8 mouse cellular contexts compared by ENCODE assay signal in genomic region chr14:37135671-37136070, GRCm38 (mm10). TPM values are rescaled to one million over a fixed set of nuclear protein-coding genes. Genes with fewer than 3 reads are reported as not detected.
DNase-seq lines count a peak whose midpoint lies in the region; ATAC-seq lines count a peak whose summit lies in the region.

No protein-coding gene starts in this region.

- WGBS in heart, embryonic 15.5 days: 1% methylated on average over 10 of the region's 10 CpGs
- WGBS in hindbrain, embryonic 12.5 days: 2% methylated on average over 10 of the region's 10 CpGs
- 3% methylated on average over 10 of the region's 10 CpGs for WGBS in midbrain, embryonic 10.5 days

- no peaks in the 10 kb centered on the region for H3K9me3 ChIP-seq in heart, embryonic 15.5 days (replicated peaks)
- no peaks in the 10 kb centered on the region for H3K9me3 ChIP-seq in hindbrain, embryonic 12.5 days (replicated peaks)
- H3K9me3 ChIP-seq in midbrain, embryonic 10.5 days (replicated peaks): no peaks in the 10 kb centered on the region

- intact Hi-C loops in heart, postnatal 14 days (cut with DNase I): loop anchor here (10.0 kb wide), 1 partner anchor 171 kb away; the partner anchor contains the start of gene Ccser2
- intact Hi-C loops in left cerebral cortex, postnatal 25 days (cut with DNase I): loop anchor here (10.0 kb wide), 1 partner anchor 171 kb away; the partner anchor contains the start of gene Ccser2

- H3K27ac ChIP-seq in heart, embryonic 15.5 days: peak overlapping the region; percentile 70
- 0 out of 2 replicates have a peak overlapping the region, but pooled peaks have one; percentile 44 for H3K27ac ChIP-seq in hindbrain, embryonic 12.5 days
- H3K27ac ChIP-seq in midbrain, embryonic 10.5 days (replicated peaks): peak overlapping the region; percentile 90

- peaks cover 8% of the 10 kb centered on the region for H3K4me1 ChIP-seq in heart, embryonic 15.5 days (replicated peaks)
- peaks cover 6% of the 10 kb centered on the region for H3K4me1 ChIP-seq in hindbrain, embryonic 12.5 days
- peaks cover 10% of the 10 kb centered on the region for H3K4me1 ChIP-seq in midbrain, embryonic 10.5 days

- no peak for DNase-seq in heart, postnatal 14 days
- DNase-seq in MN1 (ENCODE audit: low spot score): peak; percentile 24
- no peak for DNase-seq in midbrain, embryonic 10.5 days (ENCODE audit: low spot score)
- no peak for DNase-seq in frontal cortex, postnatal 25 days (ENCODE audit: low spot score in 2 of 2)
- no peak for DNase-seq in left cerebral cortex, postnatal 25 days (ENCODE audit: low spot score in 2 of 2)
- DNase-seq in cerebellum, postnatal 10 days: no peak

- peak overlapping the region; percentile 57 for H3K9ac ChIP-seq in heart, embryonic 15.5 days
- peak overlapping the region; percentile 32 for H3K9ac ChIP-seq in hindbrain, embryonic 12.5 days

- H3K4me3 ChIP-seq in heart, embryonic 15.5 days: peak overlapping the region; percentile 78
- H3K4me3 ChIP-seq in hindbrain, embryonic 12.5 days: peak overlapping the region; percentile 91
- peak overlapping the region; percentile 93 for H3K4me3 ChIP-seq in midbrain, embryonic 10.5 days

- no peaks in the 10 kb centered on the region for H3K27me3 ChIP-seq in heart, embryonic 15.5 days
- no peaks in the 10 kb centered on the region for H3K27me3 ChIP-seq in hindbrain, embryonic 12.5 days
- no peaks in the 10 kb centered on the region for H3K27me3 ChIP-seq in midbrain, embryonic 10.5 days (ENCODE audit: low read depth, poor library complexity, severe bottlenecking)

- peaks cover 23% of the 10 kb centered on the region for H3K36me3 ChIP-seq in heart, embryonic 15.5 days
- peaks cover 15% of the 10 kb centered on the region; the same call in 1 of the 2 replicates for H3K36me3 ChIP-seq in hindbrain, embryonic 12.5 days
- peaks cover 24% of the 10 kb centered on the region for H3K36me3 ChIP-seq in midbrain, embryonic 10.5 days

- no peak for ATAC-seq in heart, embryonic 15.5 days (replicated peaks; ENCODE audit: insufficient number of reproducible peaks, insufficient read depth, low FRiP score, low read depth)
- ATAC-seq in hindbrain, embryonic 12.5 days (ENCODE audit: low FRiP score): peak; percentile 73

- peak overlapping the region; percentile 71 for H3K4me2 ChIP-seq in heart, embryonic 15.5 days
- peak overlapping the region; percentile 64 for H3K4me2 ChIP-seq in hindbrain, embryonic 12.5 days (replicated peaks)

RNA-seq across cellular contexts. Expression of gene Ghitm, which starts 0.6 kb away (rescaled TPM):
- 344 and 387 TPM in 2 replicates for polyA plus RNA-seq in heart, embryonic 15.5 days (2015; fragmentation: Nextera tagmentation; extraction: Ambion mirVana)
- 100 to 1,000 TPM; 567 to 610 TPM for total RNA-seq in heart, postnatal 14 days (2021)
- polyA plus RNA-seq in hindbrain, embryonic 12.5 days (2016; fragmentation: Nextera tagmentation; extraction: Ambion mirVana): 185 and 190 TPM in 2 replicates
- polyA plus RNA-seq in midbrain, embryonic 10.5 days (2016; fragmentation: Nextera tagmentation; extraction: Ambion mirVana): 211 and 219 TPM in 2 replicates
- total RNA-seq in left cerebral cortex, postnatal 25 days (2021): 100 to 1,000 TPM; 409 to 411 TPM

RNA-seq across cellular contexts. Expression of gene 2610528A11Rik, which starts 21.8 kb away (rescaled TPM):
- 1.1 and 2.4 TPM in 2 replicates for polyA plus RNA-seq in heart, embryonic 15.5 days (2015; fragmentation: Nextera tagmentation; extraction: Ambion mirVana)
- not detected for total RNA-seq in heart, postnatal 14 days (2021)
- not detected in 2 replicates for polyA plus RNA-seq in hindbrain, embryonic 12.5 days (2016; fragmentation: Nextera tagmentation; extraction: Ambion mirVana)
- not detected in 2 replicates for polyA plus RNA-seq in midbrain, embryonic 10.5 days (2016; fragmentation: Nextera tagmentation; extraction: Ambion mirVana)
- not detected for total RNA-seq in left cerebral cortex, postnatal 25 days (2021)

RNA-seq across cellular contexts. Expression of gene Cdhr1, which starts 37.5 kb away (rescaled TPM):
- polyA plus RNA-seq in heart, embryonic 15.5 days (2015; fragmentation: Nextera tagmentation; extraction: Ambion mirVana): 0.10 and 0.52 TPM in 2 replicates
- under 1 TPM in 1 of 2 experiments, not detected in 1; 0.05 TPM for total RNA-seq in heart, postnatal 14 days (2021)
- polyA plus RNA-seq in hindbrain, embryonic 12.5 days (2016; fragmentation: Nextera tagmentation; extraction: Ambion mirVana): 1.8 and 2.4 TPM in 2 replicates
- polyA plus RNA-seq in midbrain, embryonic 10.5 days (2016; fragmentation: Nextera tagmentation; extraction: Ambion mirVana): 0.11 and 0.14 TPM in 2 replicates
- total RNA-seq in left cerebral cortex, postnatal 25 days (2021): 10 to 100 TPM; 11.5 to 11.9 TPM
